Mouse (Mus musculus): ENCODE data around the gene Abhd16a. TPM values are rescaled to one million over a fixed set of nuclear protein-coding genes. Genes with fewer than 3 reads are reported as not detected.

Gene Abhd16a
- polyA plus RNA-seq, 1 experiment = 119 TPM

GRCm38 (mm10) chr17:35147348-35147747 is 58.3 kb downstream of the Abhd16a start:
- Histone ChIP-seq H3K27ac (ENCODE audit: insufficient read depth, low read length) (no peak overlapping the region), H3K4me3 (ENCODE audit: extremely low read depth, insufficient read depth, insufficient read length) (no peak overlapping the region), H3K4me1 (ENCODE audit: control insufficient read depth, insufficient read depth, insufficient read length) (no peaks in the 10 kb centered on the region), H3K36me3 (ENCODE audit: control insufficient read depth, insufficient read depth, low read length) (peaks cover 75% of the 10 kb centered on the region), H3K27me3 (ENCODE audit: control insufficient read depth, insufficient read depth, low read length) (no peaks in the 10 kb centered on the region)
- WGBS = 85% methylated on average over 3 of the region's 3 CpGs
- TF ChIP-seq POLR2A (IDR thresholded peaks at IDR 0.05; ENCODE audit: low read depth, low read length) (no peak), CTCF (IDR thresholded peaks at IDR 0.05; ENCODE audit: extremely low read depth, insufficient read depth, insufficient read length, insufficient replicate concordance) (no peak)
- DNase-seq (ENCODE audit: low read depth in 1 of 2, low spot score in 2 of 2) = no peak

GRCm38 (mm10) chr17:35147922-35148639 is 59.0 kb downstream of the Abhd16a start:
- Histone ChIP-seq H3K36me3 (ENCODE audit: control insufficient read depth, insufficient read depth, low read length) (peaks cover 76% of the 10 kb centered on the region), H3K4me1 (ENCODE audit: control insufficient read depth, insufficient read depth, insufficient read length) (no peaks in the 10 kb centered on the region), H3K27ac (ENCODE audit: insufficient read depth, low read length) (no peak overlapping the region), H3K27me3 (ENCODE audit: control insufficient read depth, insufficient read depth, low read length) (no peaks in the 10 kb centered on the region), H3K4me3 (ENCODE audit: extremely low read depth, insufficient read depth, insufficient read length) (no peak overlapping the region)
- DNase-seq (ENCODE audit: low read depth in 1 of 2, low spot score in 2 of 2) = no peak
- TF ChIP-seq POLR2A (IDR thresholded peaks at IDR 0.05; ENCODE audit: low read depth, low read length) (no peak), CTCF (IDR thresholded peaks at IDR 0.05; ENCODE audit: extremely low read depth, insufficient read depth, insufficient read length, insufficient replicate concordance) (no peak)
- WGBS = 71% methylated on average over 5 of the region's 5 CpGs

- TF ChIP-seq POLR2A (IDR thresholded peaks at IDR 0.05; ENCODE audit: low read depth, low read length) (no peak), CTCF (IDR thresholded peaks at IDR 0.05; ENCODE audit: extremely low read depth, insufficient read depth, insufficient read length, insufficient replicate concordance) (no peak)
- H3K27ac ChIP-seq (ENCODE audit: insufficient read depth, low read length) = no peak overlapping the region
- DNase-seq (ENCODE audit: low read depth in 1 of 2, low spot score in 2 of 2) = no peak
- peaks cover 78% of the 10 kb centered on the region for H3K36me3 ChIP-seq (ENCODE audit: control insufficient read depth, insufficient read depth, low read length)
- no peak overlapping the region for H3K4me3 ChIP-seq (ENCODE audit: extremely low read depth, insufficient read depth, insufficient read length)
- H3K27me3 ChIP-seq (ENCODE audit: control insufficient read depth, insufficient read depth, low read length) = no peaks in the 10 kb centered on the region
- WGBS = 94% methylated on average over 4 of the region's 4 CpGs
- H3K4me1 ChIP-seq (ENCODE audit: control insufficient read depth, insufficient read depth, insufficient read length) = no peaks in the 10 kb centered on the region
Observed at GRCm38 (mm10) chr17:35152121-35152520, 63.1 kb downstream of the Abhd16a start.

Other genes with a start within 250 kb of the Abhd16a start
- 81.7 and 110 TPM in 2 replicates for gene Skiv2l, start 239.1 kb upstream of the Abhd16a start, polyA plus RNA-seq (2012; rRNA removed)
- 14.1 and 15.0 TPM in 2 replicates for gene Nelfe, start 238.9 kb upstream of the Abhd16a start, polyA plus RNA-seq (2012; rRNA removed)
- gene Cfb, start 226.7 kb upstream of the Abhd16a start, polyA plus RNA-seq (2012; rRNA removed) = 22.8 and 25.3 TPM in 2 replicates
- gene Zbtb12, start 209.8 kb upstream of the Abhd16a start, polyA plus RNA-seq (2012; rRNA removed) = 12.0 and 13.1 TPM in 2 replicates
- 0.04 TPM in 1 of 2 replicates, not detected in the other for gene Gm20547, start 207.2 kb upstream of the Abhd16a start, polyA plus RNA-seq (2012; rRNA removed)
- gene C2, start 191.0 kb upstream of the Abhd16a start, polyA plus RNA-seq (2012; rRNA removed) = 15.9 and 16.0 TPM in 2 replicates
- 200 and 246 TPM in 2 replicates for gene Ehmt2, start 190.8 kb upstream of the Abhd16a start, polyA plus RNA-seq (2012; rRNA removed)
- 0.05 and 0.08 TPM in 2 replicates for gene Slc44a4, start 174.8 kb upstream of the Abhd16a start, polyA plus RNA-seq (2012; rRNA removed)
- gene Neu1, start 158.0 kb upstream of the Abhd16a start, polyA plus RNA-seq (2012; rRNA removed) = 45.8 and 47.5 TPM in 2 replicates
- gene Hspa1b, start 130.0 kb upstream of the Abhd16a start, polyA plus RNA-seq (2012; rRNA removed) = 7.6 and 12.5 TPM in 2 replicates
- not detected in 2 replicates for gene Gm20481, start 119.4 kb upstream of the Abhd16a start, polyA plus RNA-seq (2012; rRNA removed)
- gene Hspa1a, start 117.1 kb upstream of the Abhd16a start, polyA plus RNA-seq (2012; rRNA removed) = 4.2 and 6.7 TPM in 2 replicates
- gene Hspa1l, start 116.6 kb upstream of the Abhd16a start, polyA plus RNA-seq (2012; rRNA removed) = 0.05 and 0.06 TPM in 2 replicates
- 60.7 and 65.2 TPM in 2 replicates for gene Lsm2, start 107.4 kb upstream of the Abhd16a start, polyA plus RNA-seq (2012; rRNA removed)
- gene Vars, start 88.3 kb upstream of the Abhd16a start, polyA plus RNA-seq (2012; rRNA removed) = 489 and 697 TPM in 2 replicates
- gene Vwa7, start 72.7 kb upstream of the Abhd16a start, polyA plus RNA-seq (2012; rRNA removed) = 0.72 and 0.90 TPM in 2 replicates
- 7.3 and 14.7 TPM in 2 replicates for gene Sapcd1, start 61.2 kb upstream of the Abhd16a start, polyA plus RNA-seq (2012; rRNA removed)
- 8.6 and 9.5 TPM in 2 replicates for gene Msh5, start 42.5 kb upstream of the Abhd16a start, polyA plus RNA-seq (2012; rRNA removed)
- gene Clic1, start 39.3 kb upstream of the Abhd16a start, polyA plus RNA-seq (2012; rRNA removed) = 123 and 134 TPM in 2 replicates
- gene Ddah2, start 30.2 kb upstream of the Abhd16a start, polyA plus RNA-seq (2012; rRNA removed) = 18.4 and 18.9 TPM in 2 replicates
- gene Ly6g6c, start 23.9 kb upstream of the Abhd16a start, polyA plus RNA-seq (2012; rRNA removed) = 0.47 and 0.59 TPM in 2 replicates
- 4.8 and 5.6 TPM in 2 replicates for gene Mpig6b, start 23.1 kb upstream of the Abhd16a start, polyA plus RNA-seq (2012; rRNA removed)
- 0.31 and 0.39 TPM in 2 replicates for gene Ly6g6e, start 12.4 kb upstream of the Abhd16a start, polyA plus RNA-seq (2012; rRNA removed)
- gene Ly6g6d, start 11.2 kb upstream of the Abhd16a start, polyA plus RNA-seq (2012; rRNA removed) = 1.3 and 1.8 TPM in 2 replicates
- 7.8 and 9.7 TPM in 2 replicates for gene Ly6g6f, start 3.7 kb upstream of the Abhd16a start, polyA plus RNA-seq (2012; rRNA removed)
- not detected in 2 replicates for gene Ly6g5c, start 19.0 kb downstream of the Abhd16a start, polyA plus RNA-seq (2012; rRNA removed)
- 2.4 and 2.9 TPM in 2 replicates for gene Ly6g5b, start 26.2 kb downstream of the Abhd16a start, polyA plus RNA-seq (2012; rRNA removed)
- 20.9 and 29.9 TPM in 2 replicates for gene Gpank1, start 32.2 kb downstream of the Abhd16a start, polyA plus RNA-seq (2012; rRNA removed)
- gene Csnk2b, start 32.8 kb downstream of the Abhd16a start, polyA plus RNA-seq (2012; rRNA removed) = 176 and 238 TPM in 2 replicates
- 6.8 and 10.0 TPM in 2 replicates for gene D17H6S53E, start 37.1 kb downstream of the Abhd16a start, polyA plus RNA-seq (2012; rRNA removed)
- gene Apom, start 42.8 kb downstream of the Abhd16a start, polyA plus RNA-seq (2012; rRNA removed) = 0.12 and 0.18 TPM in 2 replicates
- 166 and 202 TPM in 2 replicates for gene Bag6, start 45.9 kb downstream of the Abhd16a start, polyA plus RNA-seq (2012; rRNA removed)
- 362 and 462 TPM in 2 replicates for gene Prrc2a, start 75.6 kb downstream of the Abhd16a start, polyA plus RNA-seq (2012; rRNA removed)
- gene Aif1, start 86.8 kb downstream of the Abhd16a start, polyA plus RNA-seq (2012; rRNA removed) = 8.3 and 10.2 TPM in 2 replicates
- 109 and 112 TPM in 2 replicates for gene Lst1, start 99.2 kb downstream of the Abhd16a start, polyA plus RNA-seq (2012; rRNA removed)
- 531 and 756 TPM in 2 replicates for gene Ltb, start 105.2 kb downstream of the Abhd16a start, polyA plus RNA-seq (2012; rRNA removed)
- gene Tnf, start 112.7 kb downstream of the Abhd16a start, polyA plus RNA-seq (2012; rRNA removed) = 7.5 and 13.2 TPM in 2 replicates
- 24.8 and 26.8 TPM in 2 replicates for gene Lta, start 116.1 kb downstream of the Abhd16a start, polyA plus RNA-seq (2012; rRNA removed)
- gene Gm16181, start 131.6 kb downstream of the Abhd16a start, polyA plus RNA-seq (2012; rRNA removed) = 0.34 TPM in 1 of 2 replicates, not detected in the other
- gene Atp6v1g2, start 144.4 kb downstream of the Abhd16a start, polyA plus RNA-seq (2012; rRNA removed) = 5.0 TPM in 2 replicates
- 16.9 and 29.1 TPM in 2 replicates for gene Nfkbil1, start 146.5 kb downstream of the Abhd16a start, polyA plus RNA-seq (2012; rRNA removed)
- gene Ddx39b, start 152.5 kb downstream of the Abhd16a start, polyA plus RNA-seq (2012; rRNA removed) = 284 and 323 TPM in 2 replicates
- gene H2-D1, start 173.5 kb downstream of the Abhd16a start, polyA plus RNA-seq (2012; rRNA removed) = 1,148 and 1,488 TPM in 2 replicates
- gene H2-Q1, start 231.1 kb downstream of the Abhd16a start, polyA plus RNA-seq (2012; rRNA removed) = not detected in 2 replicates